Mouse (Mus musculus) macrophage (primary cell): ENCODE measurements around the gene Phlda3. TPM values are rescaled to one million over a fixed set of nuclear protein-coding genes. Genes with fewer than 3 reads are reported as not detected.

Source experiments
- H3K27ac ChIP-seq: fragments of 350-480 bp; formaldehyde crosslinking; 2 replicates; pipeline ENCODE4 v1.9.0; 2021
- H3K36me3 ChIP-seq: fragments of 350-480 bp; formaldehyde crosslinking; 2 replicates; pipeline ENCODE4 v1.9.0; 2021; ENCODE audit errors: inconsistent target
- H3K4me3 ChIP-seq: fragments of 350-480 bp; formaldehyde crosslinking; 2 replicates; pipeline ENCODE4 v1.9.0; 2021; ENCODE audit errors: inconsistent target
- H3K79me2 ChIP-seq: fragments of 350-480 bp; formaldehyde crosslinking; 2 replicates; pipeline ENCODE4 v1.9.0; 2021; ENCODE audit errors: inconsistent target
- WGBS: methylation state at CpG from one replicate; pipeline ENCODE4 v1.1.7; 2026; ENCODE audit warnings: inconsistent platforms; ENCODE audit not compliant: missing documents; 5-methylcytosine and 5-hydroxymethylcytosine counted together
- polyA plus RNA-seq: library from polyadenylated mRNA; stranded (reverse); fragments of 250-400 nt; gene quantifications from 3 replicates; pipeline ENCODE4 v1.2.4, GENCODE M21; 2018; ENCODE audit warnings: inconsistent platforms

Gene Phlda3
- polyA plus RNA-seq, 1 experiment from 2014 or later, result 3.9 TPM

DNA sequence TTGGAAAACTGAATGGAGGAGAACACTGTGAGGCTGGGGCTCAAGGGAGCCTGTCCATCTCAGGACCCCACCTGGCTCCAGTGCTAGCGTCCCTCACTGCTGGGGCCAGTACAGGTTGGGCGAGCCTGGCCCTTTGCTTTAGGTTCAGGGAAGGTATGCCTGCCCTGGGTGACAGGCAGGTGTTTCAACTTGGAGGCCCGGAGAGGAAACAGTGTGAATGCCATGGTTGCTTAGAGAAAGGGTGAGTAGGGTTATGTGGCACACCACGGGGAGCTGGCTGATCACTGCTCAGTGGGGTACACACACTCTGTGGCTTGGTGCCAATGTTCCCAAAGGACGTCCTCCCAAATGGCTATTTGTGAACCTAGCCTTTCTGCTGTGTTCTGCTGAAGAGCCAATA, 48.6 kb downstream of the Phlda3 start:
- 73% methylated on average over 5 of the region's 5 CpGs for WGBS

GRCm38 (mm10) chr1:135817595-135817994, 51.7 kb downstream of the Phlda3 start:
- Histone ChIP-seq H3K36me3 (no peaks in the 10 kb centered on the region), H3K27ac (no peak overlapping the region), H3K4me3 (no peak overlapping the region), H3K79me2 (no peaks in the 10 kb centered on the region)
- 25% methylated on average over 4 of the region's 4 CpGs for WGBS

More for the DNA sequence above, 48.6 kb downstream of the Phlda3 start:
- no peak overlapping the region for H3K4me3 ChIP-seq
- H3K27ac ChIP-seq, result no peak overlapping the region
- no peaks in the 10 kb centered on the region for H3K79me2 ChIP-seq
- H3K36me3 ChIP-seq, result no peaks in the 10 kb centered on the region

GRCm38 (mm10) chr1:135818481-135819086, 52.7 kb downstream of the Phlda3 start, which contains the start of gene Lad1:
Gene Lad1 (plus strand): TSS chr1:135818598.
- under 1% methylated on average over 63 of the region's 63 CpGs for WGBS
- Histone ChIP-seq H3K27ac (no peak within 1 kb of the TSS), H3K36me3 (no peaks in the 10 kb centered on the region), H3K4me3 (no peak within 1 kb of the TSS), H3K79me2 (no peaks in the 10 kb centered on the region)

Other genes with a start within 250 kb of the Phlda3 start
- 23.0 to 33.0 TPM (median 24.1 TPM) in 3 replicates for gene Nav1, start 158.8 kb upstream of the Phlda3 start, polyA plus RNA-seq
- 110 to 227 TPM (median 177 TPM) in 3 replicates for gene Csrp1, start 46.1 kb upstream of the Phlda3 start, polyA plus RNA-seq
- not detected in 3 replicates for gene Tnni1, start 13.3 kb downstream of the Phlda3 start, polyA plus RNA-seq
- gene Lad1, start 52.5 kb downstream of the Phlda3 start, polyA plus RNA-seq, result 0.30 to 0.49 TPM (median 0.36 TPM) in 3 replicates
- gene Tnnt2, start 70.2 kb downstream of the Phlda3 start, polyA plus RNA-seq, result not detected in 3 replicates
- gene Pkp1, start 153.1 kb downstream of the Phlda3 start, polyA plus RNA-seq, result not detected in 3 replicates
- not detected in 3 replicates for gene Igfn1, start 240.2 kb downstream of the Phlda3 start, polyA plus RNA-seq
- gene Tmem9, start 242.0 kb downstream of the Phlda3 start, polyA plus RNA-seq, result 10.4 to 13.9 TPM (median 11.0 TPM) in 3 replicates